Mouse (Mus musculus): ENCODE data around the gene Cdc42bpb.

DNA sequence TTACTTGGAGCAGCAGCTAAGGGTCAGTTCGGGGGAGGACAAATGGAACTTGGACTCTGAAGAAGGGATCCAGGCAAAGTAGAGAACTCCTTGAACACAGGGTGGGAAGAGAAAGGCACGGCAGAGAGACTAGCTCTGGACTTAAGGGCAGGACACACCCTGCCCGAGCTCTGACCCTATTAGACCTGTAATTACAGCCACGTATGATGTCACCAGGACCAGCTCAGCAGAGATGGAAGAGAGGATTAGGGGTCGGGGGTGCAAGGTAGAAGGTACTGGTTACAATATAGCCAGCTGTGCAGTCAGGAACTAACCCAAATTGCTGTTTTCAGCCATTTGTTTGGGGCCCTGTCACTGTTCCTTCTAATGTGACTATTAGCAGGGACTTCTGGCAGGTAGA, 45.3 kb upstream of the Cdc42bpb start:
- TF ChIP-seq POLR2A (IDR thresholded peaks at IDR 0.05; ENCODE audit: control insufficient read depth, extremely low read depth, insufficient read depth, low read length, poor library complexity) (no peak), CTCF (IDR thresholded peaks at IDR 0.05; ENCODE audit: borderline replicate concordance, control insufficient read depth, extremely low read depth, insufficient read depth, low read length, poor library complexity) (no peak)

All from thymus, adult 2 months (tissue).